Mouse (Mus musculus) granulocyte monocyte progenitor cell, adult 5-6 weeks (primary cell): ENCODE results near the gene Fbxo5. TPM values are rescaled to one million over a fixed set of nuclear protein-coding genes. Genes with fewer than 3 reads are reported as not detected.
A peak's percentile ranks its signal among the peaks of the same experiment; 100 is the strongest.

Source experiments
- ATAC-seq: replicated peaks from 2 replicates; pipeline ENCODE4 v1.8.0; 2016; ENCODE audit warnings: mild to moderate bottlenecking, moderate TSS enrichment, inconsistent platforms; ENCODE audit not compliant: poor library complexity, severe bottlenecking
- total RNA-seq, 2 experiments: library from RNA; stranded (forward) in 1 of 2; stranded (reverse) in 1 of 2; fragments of 200-712, 200-1000 nt in 1 of 2; fragments of >200 nt in 1 of 2; fragmentation: Nextera tagmentation in 1 of 2; gene quantifications; 2 replicates each; pipeline ENCODE4 v1.2.3; 2014 to 2017

Fbxo5 gene
- total RNA-seq, 2 experiments from 2014 or later, result 57.4 to 59.8 TPM

DNA sequence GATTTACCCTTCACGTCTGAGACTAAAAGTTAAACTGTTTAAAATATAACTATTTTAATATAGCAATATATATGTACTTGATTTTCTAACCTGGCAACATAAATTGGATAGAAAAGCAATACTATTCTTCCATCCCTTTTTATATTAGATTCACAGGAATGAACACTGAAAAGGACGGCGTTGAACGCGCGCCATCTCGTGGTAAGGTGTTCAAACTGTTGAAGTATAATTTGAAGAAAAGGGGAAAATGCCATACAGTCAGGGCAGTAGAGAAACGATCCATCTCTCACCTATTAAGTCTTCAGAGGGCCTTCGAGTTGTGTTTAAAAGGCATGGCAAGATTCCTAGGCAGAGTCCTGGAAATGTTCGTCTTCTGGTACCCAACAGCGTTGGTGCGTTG is 14.7 kb downstream of the Fbxo5 start:
- ATAC-seq, result 0 out of 2 replicates have a peak, but pooled peaks have one; percentile 40

- ATAC-seq, result peak; percentile 73
Observed at GRCm38 (mm10) chr10:5786923-5787322, 18.5 kb downstream of the Fbxo5 start.

Other genes with a start within 250 kb of the Fbxo5 start
- gene Myct1, start 211.8 kb downstream of the Fbxo5 start, total RNA-seq (2014; fragmentation: Nextera tagmentation), result 2.1 and 5.4 TPM in 2 replicates
- 1.1 and 1.4 TPM in 2 replicates for gene Myct1, start 211.8 kb downstream of the Fbxo5 start, total RNA-seq (2017)
- not detected in 2 replicates for gene Vip, start 166.4 kb downstream of the Fbxo5 start, total RNA-seq (2014; fragmentation: Nextera tagmentation)
- gene Vip, start 166.4 kb downstream of the Fbxo5 start, total RNA-seq (2017), result not detected in 2 replicates
- 8.7 and 18.6 TPM in 2 replicates for gene Mtrf1l, start 18.3 kb upstream of the Fbxo5 start, total RNA-seq (2014; fragmentation: Nextera tagmentation)
- gene Mtrf1l, start 18.3 kb upstream of the Fbxo5 start, total RNA-seq (2017), result 33.5 and 34.2 TPM in 2 replicates
- gene Rgs17, start 116.8 kb upstream of the Fbxo5 start, total RNA-seq (2014; fragmentation: Nextera tagmentation), result not detected in 2 replicates
- not detected in 2 replicates for gene Rgs17, start 116.8 kb upstream of the Fbxo5 start, total RNA-seq (2017)